Mouse (Mus musculus) E14TG2a.4 (cell line): Measurements from ENCODE around the gene Plekhm3.
A peak's percentile ranks its signal among the peaks of the same experiment; 100 is the strongest.

Experiments used
- CTCF ChIP-seq: conservative IDR thresholded peaks from 2 replicates; pipeline ENCODE4 v1.5.1; 2014; ENCODE audit warnings: low read length
- NANOG ChIP-seq: IDR thresholded peaks from 2 replicates; pipeline ENCODE4 v1.6.1; 2014; ENCODE audit warnings: borderline replicate concordance, low read length, mixed read lengths

GRCm38 (mm10) chr1:64986120-64986519 is 29.5 kb upstream of the Plekhm3 start:
- TF ChIP-seq CTCF, result peak; percentile 38
- no peak for TF ChIP-seq NANOG
